Mouse (Mus musculus) limb, embryonic 14.5 days (tissue): ENCODE measurements around the gene Rrp7a. TPM values are rescaled to one million over a fixed set of nuclear protein-coding genes. Genes with fewer than 3 reads are reported as not detected.

Experiments
- ATAC-seq: fragments of 200-750 bp; cut with Nextera tagmentation; 2 replicates; pipeline ENCODE4 v1.8.0; 2017; ENCODE audit warnings: low read depth, moderate number of reproducible peaks, moderate TSS enrichment; ENCODE audit not compliant: low FRiP score
- DNase-seq: peaks from one replicate; pipeline ENCODE4 v3.0.0-alpha.2; 2015; ENCODE audit warnings: low spot score
- H3K27ac ChIP-seq: fragments of 300-500 bp; sonication (generic); replicated peaks from 2 replicates; pipeline ENCODE4 v1.5.1; 2014; ENCODE audit warnings: low read depth, mild to moderate bottlenecking, low read length, moderate library complexity, mixed read lengths
- H3K27me3 ChIP-seq: fragments of 300-500 bp; sonication (generic); 2 replicates; pipeline ENCODE4 v1.6.1; 2014; ENCODE audit warnings: low read length, mixed read lengths; ENCODE audit not compliant: control insufficient read depth, insufficient read depth
- H3K36me3 ChIP-seq: fragments of 300-500 bp; sonication (generic); 2 replicates; pipeline ENCODE4 v1.6.1; 2014; ENCODE audit warnings: mild to moderate bottlenecking, low read length, moderate library complexity, mixed read lengths; ENCODE audit not compliant: control insufficient read depth, insufficient read depth
- H3K4me1 ChIP-seq: fragments of 300-500 bp; sonication (generic); 2 replicates; pipeline ENCODE4 v1.6.1; 2014; ENCODE audit warnings: antibody characterized with exemption, low read length, mixed read lengths; ENCODE audit not compliant: control insufficient read depth, insufficient read depth
- H3K4me2 ChIP-seq: fragments of 300-500 bp; sonication (generic); replicated peaks from 2 replicates; pipeline ENCODE4 v1.6.1; 2014; ENCODE audit warnings: low read depth, mild to moderate bottlenecking, low read length, moderate library complexity; ENCODE audit not compliant: severe bottlenecking
- H3K4me3 ChIP-seq: fragments of 300-500 bp; sonication (generic); replicated peaks from 2 replicates; pipeline ENCODE4 v1.5.1; 2014; ENCODE audit warnings: low read length
- H3K9ac ChIP-seq: fragments of 300-500 bp; sonication (generic); 2 replicates; pipeline ENCODE4 v1.6.1; 2014; ENCODE audit warnings: mild to moderate bottlenecking, low read depth, low read length, moderate library complexity; ENCODE audit not compliant: severe bottlenecking
- H3K9me3 ChIP-seq: fragments of 300-500 bp; sonication (generic); 2 replicates; pipeline ENCODE4 v1.6.1; 2016; ENCODE audit warnings: low read length; ENCODE audit not compliant: control insufficient read depth
- POLR2A ChIP-seq: fragments of 200-500 bp; IDR thresholded peaks from 2 replicates; pipeline ENCODE4 v1.8.0; 2012; ENCODE audit warnings: inconsistent platforms, mild to moderate bottlenecking, moderate library complexity, borderline replicate concordance; ENCODE audit not compliant: insufficient read depth, insufficient read length; ENCODE audit errors: extremely low read depth
- WGBS: fragments of 180-500 bp; shearing (Covaris S2); extraction: QIAGEN DNeasy Blood & Tissue Kit; methylation state at CpG from one replicate; pipeline ENCODE4 v1.1.7; 2014; 5-methylcytosine and 5-hydroxymethylcytosine counted together
- polyA plus RNA-seq, 2 experiments: library from polyadenylated mRNA; depleted of rRNA in 1 of 2; stranded (reverse) in 1 of 2; unstranded in 1 of 2; fragments of >200 nt; fragmentation: Nextera tagmentation in 1 of 2; extraction: Ambion mirVana in 1 of 2; gene quantifications; 2 replicates each; pipeline versions ENCODE4 v1.2.1 to v1.2.3; 2012 to 2014

The Rrp7a gene
- polyA plus RNA-seq (2012; rRNA removed) (82.1 and 92.1 TPM in 2 replicates), polyA plus RNA-seq (2014; fragmentation: Nextera tagmentation; extraction: Ambion mirVana) (60.9 and 61.7 TPM in 2 replicates)

- Histone ChIP-seq H3K27ac (peak within 1 kb of the TSS; percentile 63), H3K9me3 (no peaks in the 10 kb centered on the region), H3K9ac (peak within 1 kb of the TSS; percentile 61), H3K27me3 (no peaks in the 10 kb centered on the region), H3K4me1 (no peaks in the 10 kb centered on the region), H3K4me2 (peak within 1 kb of the TSS; percentile 58), H3K36me3 (peaks cover 50% of the 10 kb centered on the region), H3K4me3 (peak within 1 kb of the TSS; percentile 87)
- WGBS, result 10% methylated on average over 32 of the region's 32 CpGs
- TF ChIP-seq POLR2A, result no peak
- DNase-seq, result peak; percentile 87
- ATAC-seq, result peak; percentile 86
Observed at GRCm38 (mm10) chr15:83122566-83123145, at the start of gene Rrp7a. Gene Rrp7a, minus strand, starts transcription at chr15:83122801.

- Histone ChIP-seq H3K4me2 (peak overlapping the region; percentile 87), H3K36me3 (no peaks in the 10 kb centered on the region), H3K27me3 (no peaks in the 10 kb centered on the region), H3K9ac (peak overlapping the region; percentile 79), H3K27ac (peak overlapping the region; percentile 83), H3K9me3 (no peaks in the 10 kb centered on the region), H3K4me1 (peaks cover 11% of the 10 kb centered on the region), H3K4me3 (peak overlapping the region; percentile 87)
- under 1% methylated on average over 61 of the region's 67 CpGs for WGBS
- DNase-seq (peak; percentile 97), ATAC-seq (peak; percentile 98)
- TF ChIP-seq POLR2A, result 0 out of 2 replicates have a peak, but pooled peaks have one; percentile 79
Observed at GRCm38 (mm10) chr15:83171712-83172481, 49.3 kb upstream of the Rrp7a start.

- Histone ChIP-seq H3K27ac (no peak overlapping the region), H3K27me3 (no peaks in the 10 kb centered on the region), H3K9ac (peak overlapping the region; percentile 79), H3K9me3 (no peaks in the 10 kb centered on the region), H3K4me3 (peak overlapping the region; percentile 87), H3K4me1 (peaks cover 11% of the 10 kb centered on the region), H3K4me2 (peak overlapping the region; percentile 87), H3K36me3 (no peaks in the 10 kb centered on the region)
- 46% methylated on average over 8 of the region's 8 CpGs for WGBS
- no peak for TF ChIP-seq POLR2A
- ATAC-seq (no peak), DNase-seq (no peak)
Observed at GRCm38 (mm10) chr15:83170956-83171659, 48.5 kb upstream of the Rrp7a start.

GRCm38 (mm10) chr15:83169772-83170722 is 47.4 kb upstream of the Rrp7a start:
- no peak overlapping the region for H3K9ac ChIP-seq
- 87% methylated on average over 8 of the region's 8 CpGs for WGBS
- H3K36me3 ChIP-seq, result 0 out of 2 replicates have a peak, but pooled peaks cover 2% of the 10 kb centered on the region
- no peak overlapping the region for H3K4me2 ChIP-seq
- H3K27me3 ChIP-seq, result no peaks in the 10 kb centered on the region
- no peak overlapping the region for H3K27ac ChIP-seq
- no peak for ATAC-seq
- no peak overlapping the region for H3K4me3 ChIP-seq
- DNase-seq, result no peak
- peaks cover 11% of the 10 kb centered on the region for H3K4me1 ChIP-seq
- no peaks in the 10 kb centered on the region for H3K9me3 ChIP-seq
- TF ChIP-seq POLR2A, result no peak
